Mouse (Mus musculus) stomach, postnatal 0 days (tissue): ENCODE results near the gene Olfr1019.

Experiments used
- CTCF ChIP-seq: IDR thresholded peaks from 2 replicates; pipeline ENCODE4 v1.5.1; 2016; ENCODE audit warnings: antibody characterized with exemption, low read depth, mild to moderate bottlenecking, moderate library complexity
- EP300 ChIP-seq: optimal IDR thresholded peaks from 2 replicates; pipeline ENCODE3; 2016; ENCODE audit warnings: antibody characterized with exemption

DNA sequence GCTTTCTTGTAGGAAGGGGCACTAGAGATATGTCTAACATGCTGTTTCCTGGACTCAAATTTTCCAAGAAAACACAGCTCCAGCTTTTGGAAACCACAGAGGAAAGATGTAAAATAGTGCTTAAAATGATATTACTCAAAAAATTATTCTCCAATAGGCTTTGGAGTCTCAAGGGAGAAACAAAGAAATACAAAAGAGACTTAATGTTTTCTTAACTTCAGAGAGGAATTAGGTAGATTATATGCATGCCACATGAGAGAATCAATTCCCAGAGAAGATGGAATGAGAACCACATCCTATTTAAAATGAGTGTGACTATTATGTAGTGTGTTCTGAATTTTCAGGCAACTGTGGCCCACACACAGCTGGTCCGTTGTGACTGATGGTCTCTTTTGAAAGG, 1.4 kb upstream of the Olfr1019 start, which contains the start of gene Olfr1020:
- no peak for TF ChIP-seq CTCF
- no peak for TF ChIP-seq EP300
